Mouse (Mus musculus) thymus, adult 2 months (tissue): ENCODE measurements at regions not wholly inside any gene's neighbourhood (a gene's known extent, or its start where the extent isn't known, plus 50 kb on each side); places are given as distances from the start of the nearest gene placed in this dataset.

ENCODE experiments used
- CTCF ChIP-seq: fragments of 200-500 bp; IDR thresholded peaks from 2 replicates; pipeline ENCODE4 v1.5.1; 2012; ENCODE audit warnings: mild to moderate bottlenecking, control low read depth, low read length, moderate library complexity, borderline replicate concordance; ENCODE audit not compliant: control insufficient read depth, poor library complexity, insufficient read depth; ENCODE audit errors: extremely low read depth
- POLR2A ChIP-seq: fragments of 200-500 bp; IDR thresholded peaks from 2 replicates; pipeline ENCODE4 v1.6.1; 2012; ENCODE audit warnings: mild to moderate bottlenecking, low read length, control low read depth, moderate library complexity; ENCODE audit not compliant: control insufficient read depth, poor library complexity, insufficient read depth; ENCODE audit errors: extremely low read depth

GRCm38 (mm10) chr4:105907611-105908010 lies 117.9 kb downstream of the Gm12728 start:
- TF ChIP-seq CTCF (no peak), POLR2A (no peak)
